Mouse (Mus musculus) cerebellum, adult 2 months (tissue): ENCODE data around the gene Aldh1a2.

Experiments
- CTCF ChIP-seq: fragments of 200-500 bp; IDR thresholded peaks from 2 replicates; pipeline ENCODE4 v1.5.1; 2011; ENCODE audit warnings: low read depth, mild to moderate bottlenecking, control low read depth, low read length, moderate library complexity, borderline replicate concordance; ENCODE audit not compliant: insufficient read depth
- POLR2A ChIP-seq: fragments of 200-500 bp; IDR thresholded peaks from 2 replicates; pipeline ENCODE4 v1.6.1; 2011; ENCODE audit warnings: low read length, control low read depth, borderline replicate concordance; ENCODE audit not compliant: insufficient read depth

DNA sequence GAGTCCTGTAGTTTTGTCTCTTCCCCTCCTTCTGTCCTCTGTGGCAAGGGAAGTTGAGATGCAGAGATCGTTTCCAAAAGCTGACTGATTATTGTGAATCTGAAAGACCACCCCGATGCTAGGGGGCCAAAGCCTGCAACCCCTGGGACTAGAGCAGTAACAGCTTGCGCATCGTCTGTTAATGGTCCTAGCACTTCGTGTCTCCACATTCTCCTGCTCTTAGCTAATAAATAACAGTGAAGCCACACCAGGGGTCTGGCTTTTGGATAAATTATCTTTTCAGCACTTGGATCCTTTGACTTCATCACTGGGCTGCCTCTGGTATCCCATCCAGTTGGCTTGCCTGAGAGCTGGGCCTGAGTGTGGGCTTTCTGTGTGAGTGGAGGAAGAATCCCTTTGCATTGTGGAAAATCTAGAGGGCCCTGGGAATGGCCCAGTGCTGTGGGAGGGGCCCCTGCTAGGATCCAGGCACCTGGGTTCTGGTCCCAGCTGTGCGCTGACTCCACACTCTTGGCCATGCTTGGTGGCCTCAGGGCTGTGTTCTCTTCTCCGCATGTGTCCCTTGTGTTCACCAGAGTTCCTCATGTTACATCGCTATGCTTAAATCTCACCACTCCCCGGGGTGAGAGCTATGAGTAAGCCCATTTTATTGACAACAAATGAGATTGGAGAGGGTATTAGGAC lies 91.7 kb downstream of the Aldh1a2 start:
- no peak for TF ChIP-seq CTCF
- TF ChIP-seq POLR2A: no peak
